Mouse (Mus musculus): ENCODE data around the gene Ecpas. TPM values are rescaled to one million over a fixed set of nuclear protein-coding genes. Genes with fewer than 3 reads are reported as not detected.

Ecpas gene
- polyA plus RNA-seq, 1 experiment from 2014 or later = 29.1 TPM

DNA sequence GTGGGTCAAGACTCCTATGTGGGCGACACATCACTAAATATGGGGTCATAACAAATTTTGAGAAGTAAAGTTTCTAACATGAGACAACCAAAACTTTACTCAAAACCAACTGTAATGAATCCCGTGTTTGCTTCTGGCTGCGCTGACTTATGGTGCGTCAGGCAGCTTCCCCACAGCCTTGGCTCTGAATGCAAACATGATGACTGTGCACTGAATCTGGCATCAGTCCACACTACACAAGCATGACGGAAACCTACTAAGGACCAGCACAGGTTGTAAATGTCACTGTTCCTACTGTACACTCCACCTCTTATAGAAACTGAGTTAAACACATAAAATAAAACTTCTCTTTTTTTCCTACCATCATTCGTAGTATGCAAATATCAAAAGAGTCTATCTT is 45.3 kb downstream of the Ecpas start:
- WGBS = 80% methylated on average over 6 of the region's 6 CpGs
- no peak for ATAC-seq (ENCODE audit: insufficient read depth, low FRiP score, low read depth)
- Histone ChIP-seq H3K27me3 (replicated peaks) (no peaks in the 10 kb centered on the region), H3K4me3 (replicated peaks) (no peak overlapping the region), H3K4me1 (no peaks in the 10 kb centered on the region), H3K27ac (no peak overlapping the region), H3K9me3 (no peaks in the 10 kb centered on the region), H3K9ac (no peak overlapping the region), H3K36me3 (no peaks in the 10 kb centered on the region), H3K4me2 (no peak overlapping the region)

DNA sequence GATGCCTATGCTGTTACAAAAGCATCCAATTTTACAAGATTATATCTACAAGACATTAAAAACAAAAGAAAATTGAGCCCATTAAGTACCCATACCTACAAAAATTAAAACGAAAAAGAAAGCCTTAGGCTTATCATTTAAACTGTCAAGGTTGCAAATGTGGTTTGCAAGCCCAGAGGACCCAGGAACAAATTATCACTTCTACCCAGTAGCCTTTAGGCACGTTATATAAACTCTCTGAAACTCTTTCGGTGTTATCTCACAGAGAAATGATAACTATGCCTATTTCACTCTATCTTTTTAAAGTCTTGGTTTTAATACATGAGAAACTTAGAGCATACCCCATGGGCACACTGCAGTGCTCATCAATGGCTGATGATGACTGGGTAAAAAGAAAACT is 79.6 kb downstream of the Ecpas start:
- Histone ChIP-seq H3K9me3 (no peaks in the 10 kb centered on the region), H3K4me3 (replicated peaks) (no peak overlapping the region), H3K27me3 (replicated peaks) (no peaks in the 10 kb centered on the region), H3K4me2 (no peak overlapping the region), H3K27ac (no peak overlapping the region), H3K9ac (no peak overlapping the region), H3K36me3 (peaks cover 10% of the 10 kb centered on the region; the same call in 1 of the 2 replicates), H3K4me1 (no peaks in the 10 kb centered on the region)
- ATAC-seq (ENCODE audit: insufficient read depth, low FRiP score, low read depth) = no peak
- WGBS = 61% methylated on average over 3 of the region's 3 CpGs

DNA sequence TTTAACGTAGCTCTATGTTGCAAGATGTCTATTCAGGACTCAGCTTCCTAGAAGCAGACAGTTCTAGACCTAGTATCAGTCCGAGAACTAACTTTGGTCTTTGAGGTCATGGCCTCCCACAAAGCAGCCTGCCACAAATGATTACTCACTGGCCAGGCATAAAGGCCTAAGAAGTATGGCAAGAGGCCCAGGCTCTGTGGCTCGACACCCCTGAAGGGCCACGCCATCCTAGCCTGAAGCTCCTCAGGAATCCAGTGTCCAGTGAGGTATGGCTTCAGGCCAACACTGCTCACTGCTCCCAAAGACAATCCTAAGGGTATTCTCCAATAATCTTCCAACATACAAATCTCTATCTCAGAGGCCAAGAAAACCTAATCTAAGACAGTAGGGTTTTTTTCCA is 86.6 kb downstream of the Ecpas start:
- no peaks in the 10 kb centered on the region for H3K4me1 ChIP-seq
- no peaks in the 10 kb centered on the region for H3K9me3 ChIP-seq
- WGBS = 84% methylated on average over 4 of the region's 4 CpGs
- H3K4me2 ChIP-seq = no peak overlapping the region
- no peak overlapping the region for H3K9ac ChIP-seq
- H3K27me3 ChIP-seq (replicated peaks) = no peaks in the 10 kb centered on the region
- no peak overlapping the region for H3K27ac ChIP-seq
- no peak overlapping the region for H3K4me3 ChIP-seq (replicated peaks)
- peaks cover 28% of the 10 kb centered on the region; the same call in 1 of the 2 replicates for H3K36me3 ChIP-seq
- ATAC-seq (ENCODE audit: insufficient read depth, low FRiP score, low read depth) = no peak

DNA sequence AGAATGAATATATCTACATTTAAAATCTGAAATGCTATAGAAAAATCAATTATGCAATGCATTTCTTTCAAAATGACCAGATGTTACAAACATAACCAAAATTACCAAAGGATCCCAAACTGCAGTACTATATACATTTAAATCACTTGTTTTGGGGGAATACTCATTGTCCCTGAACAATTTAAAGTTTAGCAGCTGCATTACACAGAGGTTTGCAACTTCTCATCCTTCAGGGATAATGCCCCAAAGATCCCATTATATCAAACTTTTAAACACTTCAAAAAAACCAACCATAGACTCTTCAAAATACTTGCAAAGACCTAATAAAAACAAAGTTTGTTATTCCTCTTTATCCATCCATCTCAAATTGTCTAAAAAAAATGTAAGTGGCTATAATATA is 124.9 kb downstream of the Ecpas start, which contains the start of gene Olfr267:
TSS of gene Olfr267 (minus strand) at position 101 of the 400 bp plus-strand sequence.
- Histone ChIP-seq H3K4me2 (no peak within 1 kb of the TSS), H3K4me3 (replicated peaks) (no peak within 1 kb of the TSS), H3K4me1 (no peaks in the 10 kb centered on the region), H3K9ac (no peak within 1 kb of the TSS), H3K9me3 (no peaks in the 10 kb centered on the region), H3K27me3 (replicated peaks) (no peaks in the 10 kb centered on the region), H3K27ac (no peak within 1 kb of the TSS), H3K36me3 (no peaks in the 10 kb centered on the region)
- no peak for ATAC-seq (ENCODE audit: insufficient read depth, low FRiP score, low read depth)

DNA sequence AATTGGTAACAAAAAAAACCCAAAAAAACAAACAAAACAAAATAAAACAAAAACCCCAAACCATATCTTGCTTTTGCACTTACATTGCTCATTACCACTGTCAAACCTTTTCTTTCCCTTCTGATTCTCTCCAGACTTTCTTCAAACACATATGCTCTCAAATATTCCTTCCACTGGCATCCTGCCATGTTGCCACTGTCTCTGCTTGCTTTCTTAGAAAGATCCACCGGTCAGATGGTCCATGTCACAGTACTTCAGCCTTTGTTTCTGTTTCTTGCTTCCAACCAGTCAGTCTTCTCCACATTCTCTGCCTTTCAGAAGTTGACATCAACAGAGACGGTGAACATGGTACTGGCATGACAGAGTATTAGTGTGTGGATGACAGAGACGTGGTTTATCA is 125.9 kb downstream of the Ecpas start:
- no peak overlapping the region for H3K9ac ChIP-seq
- H3K36me3 ChIP-seq = no peaks in the 10 kb centered on the region
- H3K4me1 ChIP-seq = no peaks in the 10 kb centered on the region
- H3K4me2 ChIP-seq = no peak overlapping the region
- no peak overlapping the region for H3K4me3 ChIP-seq (replicated peaks)
- ATAC-seq (ENCODE audit: insufficient read depth, low FRiP score, low read depth) = no peak
- H3K9me3 ChIP-seq = no peaks in the 10 kb centered on the region
- 51% methylated on average over 3 of the region's 3 CpGs for WGBS
- H3K27me3 ChIP-seq (replicated peaks) = no peaks in the 10 kb centered on the region
- no peak overlapping the region for H3K27ac ChIP-seq

DNA sequence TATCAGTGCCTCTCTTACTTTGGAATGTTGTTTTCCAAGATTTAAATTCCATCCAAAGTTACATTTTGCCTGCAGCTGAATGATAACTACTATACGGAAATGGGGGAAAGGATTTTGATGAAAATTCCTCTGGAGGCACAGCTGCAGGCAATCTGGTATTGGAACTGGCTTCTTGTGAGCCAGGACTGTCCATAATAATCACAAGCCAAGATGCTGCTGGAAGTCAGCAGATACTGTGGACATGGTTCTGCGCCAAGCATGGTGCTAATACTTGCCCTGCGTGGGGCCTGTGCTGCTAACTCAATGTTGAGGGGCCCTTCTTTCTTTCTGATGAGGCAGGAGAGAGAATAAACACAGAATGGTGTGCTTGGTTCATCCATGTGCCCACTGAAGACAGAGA is 149.1 kb downstream of the Ecpas start:
- Histone ChIP-seq H3K36me3 (no peaks in the 10 kb centered on the region), H3K9me3 (no peaks in the 10 kb centered on the region), H3K9ac (no peak overlapping the region), H3K4me1 (no peaks in the 10 kb centered on the region), H3K27me3 (replicated peaks) (no peaks in the 10 kb centered on the region), H3K27ac (peak overlapping the region; percentile 2; the same call in 1 of the 2 replicates), H3K4me3 (replicated peaks) (no peak overlapping the region), H3K4me2 (no peak overlapping the region)
- no peak for ATAC-seq (ENCODE audit: insufficient read depth, low FRiP score, low read depth)
- WGBS = 69% methylated on average over 3 of the region's 3 CpGs

DNA sequence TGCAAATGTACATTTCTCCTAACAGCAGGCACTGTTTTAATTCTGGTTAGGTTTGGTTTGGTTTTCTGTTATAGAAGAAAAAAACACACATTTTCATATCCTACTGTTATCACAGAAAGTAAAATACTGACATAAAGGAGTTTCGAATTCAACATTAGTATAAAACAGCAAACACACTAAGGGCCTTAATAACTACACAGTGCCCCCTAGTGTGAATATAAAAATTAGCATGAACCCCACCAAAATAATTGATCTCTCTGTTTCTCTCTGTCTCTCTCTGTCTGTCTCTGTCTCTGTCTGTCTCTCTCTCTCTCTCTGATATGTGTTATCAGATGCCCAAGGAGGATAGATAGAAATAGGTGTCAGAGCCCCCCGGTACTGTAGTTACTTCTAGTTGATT is 163.0 kb downstream of the Ecpas start:
- Histone ChIP-seq H3K36me3 (no peaks in the 10 kb centered on the region), H3K9ac (no peak overlapping the region), H3K9me3 (no peaks in the 10 kb centered on the region), H3K27me3 (replicated peaks) (no peaks in the 10 kb centered on the region), H3K4me1 (no peaks in the 10 kb centered on the region), H3K4me3 (replicated peaks) (no peak overlapping the region), H3K4me2 (0 out of 2 replicates have a peak overlapping the region, but pooled peaks have one; percentile 19), H3K27ac (peak overlapping the region; percentile 74; the same call in 1 of the 2 replicates)
- 39% methylated on average over 2 of the region's 2 CpGs for WGBS
- ATAC-seq (ENCODE audit: insufficient read depth, low FRiP score, low read depth) = no peak

DNA sequence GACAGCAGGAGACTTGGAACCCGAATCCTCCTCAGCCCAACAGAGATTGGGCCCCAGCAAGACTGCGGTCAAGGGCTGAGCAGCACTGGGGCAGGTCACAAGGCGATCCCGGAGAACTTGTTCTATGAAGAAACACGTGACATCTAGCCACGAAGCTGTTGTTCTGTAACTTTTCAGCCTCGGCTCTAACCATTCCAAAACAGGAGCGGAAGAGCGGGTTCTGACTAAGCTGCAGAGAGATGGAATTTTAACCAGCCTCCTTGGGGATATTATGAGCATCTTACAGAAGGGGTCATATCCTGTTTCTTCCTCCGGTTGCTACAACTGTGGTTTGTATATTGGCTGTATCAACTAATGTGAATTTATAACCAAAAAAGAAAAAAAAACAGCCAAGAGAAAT is 163.4 kb downstream of the Ecpas start:
- no peaks in the 10 kb centered on the region for H3K4me1 ChIP-seq
- H3K27ac ChIP-seq = peak overlapping the region; percentile 74
- WGBS = 25% methylated on average over 10 of the region's 10 CpGs
- H3K4me3 ChIP-seq (replicated peaks) = no peak overlapping the region
- H3K27me3 ChIP-seq (replicated peaks) = no peaks in the 10 kb centered on the region
- no peaks in the 10 kb centered on the region for H3K36me3 ChIP-seq
- H3K9me3 ChIP-seq = no peaks in the 10 kb centered on the region
- H3K4me2 ChIP-seq = peak overlapping the region; percentile 19; the same call in 1 of the 2 replicates
- H3K9ac ChIP-seq = no peak overlapping the region
- 0 out of 2 replicates have a peak, but pooled peaks have one; percentile 27 for ATAC-seq (ENCODE audit: insufficient read depth, low FRiP score, low read depth)

Other genes starting within 250 kb of the Ecpas start
- gene Olfr267, start 125.0 kb downstream of the Ecpas start, polyA plus RNA-seq (2015; fragmentation: Nextera tagmentation; extraction: Ambion mirVana) = 0.05 TPM in 1 of 2 replicates, not detected in the other
- 0.49 and 0.62 TPM in 2 replicates for gene Zkscan16, start 30.9 kb upstream of the Ecpas start, polyA plus RNA-seq (2015; fragmentation: Nextera tagmentation; extraction: Ambion mirVana)
- gene Ptgr1, start 74.4 kb upstream of the Ecpas start, polyA plus RNA-seq (2015; fragmentation: Nextera tagmentation; extraction: Ambion mirVana) = 64.5 and 66.3 TPM in 2 replicates
- 11.4 and 13.0 TPM in 2 replicates for gene Dnajc25, start 82.3 kb upstream of the Ecpas start, polyA plus RNA-seq (2015; fragmentation: Nextera tagmentation; extraction: Ambion mirVana)
- 15.2 and 21.9 TPM in 2 replicates for gene Gm20503, start 90.5 kb upstream of the Ecpas start, polyA plus RNA-seq (2015; fragmentation: Nextera tagmentation; extraction: Ambion mirVana)
- 108 and 125 TPM in 2 replicates for gene Gng10, start 122.3 kb upstream of the Ecpas start, polyA plus RNA-seq (2015; fragmentation: Nextera tagmentation; extraction: Ambion mirVana)
- gene AI481877, start 226.2 kb upstream of the Ecpas start, polyA plus RNA-seq (2015; fragmentation: Nextera tagmentation; extraction: Ambion mirVana) = 0.05 TPM in 1 of 2 replicates, not detected in the other

All from stomach, embryonic 15.5 days (tissue).